Mouse (Mus musculus) liver, embryonic 13.5 days (tissue): ENCODE results near the gene Rps12. TPM values are rescaled to one million over a fixed set of nuclear protein-coding genes. Genes with fewer than 3 reads are reported as not detected.
A peak's percentile ranks its signal among the peaks of the same experiment; 100 is the strongest.

ENCODE experiments used
- ATAC-seq: fragments of 200-750 bp; cut with Nextera tagmentation; 2 replicates; pipeline ENCODE4 v1.8.0; 2017; ENCODE audit warnings: low read depth, mild to moderate bottlenecking, moderate number of reproducible peaks, moderate library complexity
- DNase-seq: peaks from one replicate; pipeline ENCODE4 v3.0.0; 2022
- H3K27ac ChIP-seq: fragments of 300-500 bp; sonication (generic); 2 replicates; pipeline ENCODE4 v1.5.1; 2015; ENCODE audit warnings: moderate library complexity, mild to moderate bottlenecking, inconsistent platforms
- H3K27me3 ChIP-seq: fragments of 300-500 bp; sonication (generic); 2 replicates; pipeline ENCODE4 v1.6.1; 2015; ENCODE audit warnings: mild to moderate bottlenecking, inconsistent platforms
- H3K36me3 ChIP-seq: fragments of 300-500 bp; sonication (generic); 2 replicates; pipeline ENCODE4 v1.6.1; 2015; ENCODE audit warnings: mild to moderate bottlenecking, inconsistent platforms
- H3K4me1 ChIP-seq: fragments of 300-500 bp; sonication (generic); replicated peaks from 2 replicates; pipeline ENCODE4 v1.6.1; 2015; ENCODE audit warnings: inconsistent platforms
- H3K4me2 ChIP-seq: fragments of 300-500 bp; sonication (generic); 2 replicates; pipeline ENCODE4 v1.6.1; 2015; ENCODE audit warnings: inconsistent platforms, mild to moderate bottlenecking, moderate library complexity
- H3K4me3 ChIP-seq: fragments of 300-500 bp; sonication (generic); replicated peaks from 2 replicates; pipeline ENCODE4 v1.5.1; 2015; ENCODE audit warnings: mild to moderate bottlenecking, inconsistent platforms
- H3K9ac ChIP-seq: fragments of 300-500 bp; sonication (generic); 2 replicates; pipeline ENCODE4 v1.6.1; 2015; ENCODE audit warnings: mild to moderate bottlenecking, inconsistent platforms
- H3K9me3 ChIP-seq: fragments of 300-500 bp; sonication (generic); replicated peaks from 2 replicates; pipeline ENCODE4 v1.6.1; 2016; ENCODE audit warnings: inconsistent platforms
- WGBS: fragments of 180-500 bp; shearing (Covaris S2); methylation state at CpG from one replicate; pipeline ENCODE4 v1.1.7; 2015; ENCODE audit not compliant: insufficient replicate concordance; 5-methylcytosine and 5-hydroxymethylcytosine counted together
- polyA plus RNA-seq: library from polyadenylated mRNA; unstranded; fragments of >200 nt; fragmentation: Nextera tagmentation; extraction: Ambion mirVana; gene quantifications from 2 replicates; pipeline ENCODE4 v1.2.1, GENCODE M21; 2015

Gene Rps12
- 206 and 209 TPM in 2 replicates for polyA plus RNA-seq

DNA sequence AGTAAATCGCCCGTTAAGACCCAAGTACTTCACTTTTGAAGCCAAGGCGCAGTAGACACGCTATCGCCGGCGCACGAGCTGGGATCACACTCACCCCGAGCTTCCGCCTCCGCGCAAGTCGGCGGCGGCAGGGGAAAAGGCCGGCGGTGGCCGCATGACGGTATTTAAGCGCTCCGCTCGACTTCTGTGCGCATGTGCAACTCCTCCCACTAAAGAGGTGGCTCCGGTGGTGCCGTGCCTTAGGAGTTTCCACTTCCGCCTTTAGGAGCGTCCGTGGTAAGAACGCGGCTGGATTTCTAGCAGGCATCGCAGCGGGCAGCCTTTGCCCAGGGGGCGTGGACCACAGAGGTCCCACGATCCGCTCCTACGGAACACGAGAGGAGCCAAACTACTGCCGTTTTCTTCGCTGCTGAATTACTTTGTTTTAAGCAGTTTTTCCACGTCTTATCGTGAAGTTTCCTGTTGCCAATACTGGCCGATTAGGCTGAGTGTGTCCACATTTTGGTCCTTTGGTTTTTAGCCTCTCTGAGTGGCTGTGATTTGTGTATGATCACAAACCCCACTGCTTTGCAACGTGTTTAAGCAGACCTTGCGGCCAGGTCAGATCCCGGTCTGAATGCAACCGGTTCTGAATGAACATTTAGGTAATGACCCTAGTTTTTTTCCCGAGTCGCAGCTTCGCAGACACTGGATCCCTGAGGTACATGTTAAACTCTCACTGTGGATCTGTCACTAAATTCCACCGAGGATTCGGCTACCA, at the start of gene Rps12:
Gene Rps12 (minus strand): TSS at position 214 of the 760 bp plus-strand sequence.
- peak; percentile 92 for ATAC-seq
- under 1% methylated on average over 51 of the region's 51 CpGs for WGBS
- H3K4me1 ChIP-seq: peaks cover 48% of the 10 kb centered on the region

DNA sequence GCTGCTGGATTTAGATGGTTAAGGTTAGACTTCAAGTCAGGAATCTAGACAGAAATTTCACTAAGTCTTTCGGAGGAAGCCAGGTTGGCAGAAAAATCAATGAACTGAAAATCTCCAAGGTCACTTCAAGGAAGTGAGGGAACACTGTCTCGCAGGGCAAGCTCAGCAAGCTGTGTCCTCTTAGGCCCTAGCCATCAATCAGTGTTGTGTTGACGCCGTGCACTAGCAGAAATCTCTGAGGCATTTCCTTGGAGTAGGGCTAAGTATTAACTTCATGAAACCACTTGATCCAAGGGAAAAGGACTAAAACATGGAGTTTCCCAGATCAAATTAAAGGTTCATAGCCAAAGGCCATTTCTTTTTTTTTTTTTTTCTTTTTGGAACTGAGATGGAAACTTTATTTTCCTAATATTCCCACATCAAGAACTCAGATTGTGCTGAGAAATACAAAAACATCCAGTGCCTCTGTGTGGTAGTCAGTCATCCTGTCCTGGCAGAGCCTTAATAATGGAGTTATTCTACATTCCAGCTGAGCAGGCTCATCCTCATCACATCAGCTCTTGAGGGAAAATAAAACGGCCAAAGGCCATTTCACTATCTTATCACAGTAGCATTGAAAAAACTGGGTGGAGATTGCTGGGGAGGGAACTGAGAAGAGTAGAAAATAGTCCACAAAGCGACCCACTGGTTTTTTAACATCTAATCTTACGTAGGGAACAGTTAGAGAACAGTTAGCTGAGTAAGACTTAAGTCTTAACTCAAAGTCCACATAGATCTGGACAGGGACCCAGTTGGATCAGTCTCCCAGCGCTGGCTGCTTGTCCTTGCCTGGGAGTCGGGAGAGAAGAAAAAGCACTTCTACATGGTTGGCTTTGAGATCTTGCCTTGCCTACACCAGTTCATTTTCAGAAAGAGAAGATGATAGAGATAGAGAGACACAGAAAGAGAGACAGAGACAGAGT, 49.2 kb upstream of the Rps12 start:
- no peak for DNase-seq
- no peak for ATAC-seq
- 56% methylated on average over 9 of the region's 9 CpGs for WGBS

More for the DNA sequence above, at the start of gene Rps12:
- Histone ChIP-seq H3K27me3 (no peaks in the 10 kb centered on the region), H3K9ac (peak within 1 kb of the TSS; percentile 96), H3K27ac (peak within 1 kb of the TSS; percentile 88), H3K36me3 (peaks cover 39% of the 10 kb centered on the region), H3K9me3 (no peaks in the 10 kb centered on the region), H3K4me2 (peak within 1 kb of the TSS; percentile 79), H3K4me3 (peak within 1 kb of the TSS; percentile 96)
- DNase-seq: peak; percentile 97

DNA sequence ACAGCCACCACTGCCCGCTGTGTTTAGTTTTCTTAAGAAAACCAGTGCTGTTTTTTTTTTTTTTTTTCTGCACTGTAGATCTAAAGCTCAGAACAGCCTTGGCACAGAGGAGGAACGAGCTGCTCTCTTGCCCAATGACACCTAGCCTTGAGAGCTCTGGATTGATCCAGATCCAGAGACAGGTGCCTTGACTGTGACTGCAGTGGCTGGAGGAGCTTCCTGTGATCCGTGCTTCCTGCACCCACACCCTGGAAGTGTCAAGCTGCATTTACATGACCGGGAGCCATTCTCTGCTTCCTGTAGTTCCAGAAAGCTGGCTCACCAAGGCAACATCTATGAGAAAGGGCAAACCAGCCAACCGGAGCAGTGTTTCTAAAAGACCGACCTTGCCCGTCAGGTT, 39.4 kb upstream of the Rps12 start:
- Histone ChIP-seq H3K36me3 (peaks cover 24% of the 10 kb centered on the region), H3K9me3 (no peaks in the 10 kb centered on the region), H3K4me1 (no peaks in the 10 kb centered on the region), H3K27me3 (no peaks in the 10 kb centered on the region), H3K27ac (no peak overlapping the region), H3K4me3 (no peak overlapping the region), H3K9ac (no peak overlapping the region), H3K4me2 (no peak overlapping the region)
- DNase-seq: no peak
- WGBS: 68% methylated on average over 7 of the region's 7 CpGs
- ATAC-seq: no peak

More for the DNA sequence above, 49.2 kb upstream of the Rps12 start:
- no peaks in the 10 kb centered on the region for H3K9me3 ChIP-seq
- no peak overlapping the region for H3K4me3 ChIP-seq
- H3K4me2 ChIP-seq: no peak overlapping the region
- H3K9ac ChIP-seq: no peak overlapping the region
- 0 out of 2 replicates have a peak, but pooled peaks cover 4% of the 10 kb centered on the region for H3K4me1 ChIP-seq
- no peaks in the 10 kb centered on the region for H3K27me3 ChIP-seq
- no peak overlapping the region for H3K27ac ChIP-seq
- no peaks in the 10 kb centered on the region for H3K36me3 ChIP-seq

DNA sequence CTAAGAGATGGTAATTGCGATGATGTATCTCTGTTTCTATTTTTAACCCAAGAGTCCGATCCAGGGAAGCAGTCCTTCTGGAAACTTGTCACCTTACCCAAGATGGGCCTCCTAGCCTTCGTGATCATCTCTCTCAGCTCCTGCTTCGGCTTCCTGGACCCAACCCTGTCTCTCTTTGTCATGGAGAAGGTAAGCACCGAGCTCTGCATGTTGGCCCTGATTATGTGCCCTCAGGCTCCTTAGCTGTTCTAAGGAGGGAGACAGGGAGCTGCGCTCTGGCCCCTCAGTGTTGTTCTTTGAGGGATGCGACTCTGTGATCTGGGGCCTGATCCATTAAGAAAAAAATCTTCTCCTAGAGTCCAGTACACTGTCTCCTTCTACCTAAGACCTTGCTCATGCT, 29.2 kb upstream of the Rps12 start:
- Histone ChIP-seq H3K4me1 (no peaks in the 10 kb centered on the region), H3K36me3 (no peaks in the 10 kb centered on the region), H3K9ac (no peak overlapping the region), H3K9me3 (no peaks in the 10 kb centered on the region), H3K27me3 (no peaks in the 10 kb centered on the region), H3K4me3 (no peak overlapping the region), H3K4me2 (no peak overlapping the region), H3K27ac (no peak overlapping the region)
- ATAC-seq (no peak), DNase-seq (no peak)
- 71% methylated on average over 7 of the region's 7 CpGs for WGBS

DNA sequence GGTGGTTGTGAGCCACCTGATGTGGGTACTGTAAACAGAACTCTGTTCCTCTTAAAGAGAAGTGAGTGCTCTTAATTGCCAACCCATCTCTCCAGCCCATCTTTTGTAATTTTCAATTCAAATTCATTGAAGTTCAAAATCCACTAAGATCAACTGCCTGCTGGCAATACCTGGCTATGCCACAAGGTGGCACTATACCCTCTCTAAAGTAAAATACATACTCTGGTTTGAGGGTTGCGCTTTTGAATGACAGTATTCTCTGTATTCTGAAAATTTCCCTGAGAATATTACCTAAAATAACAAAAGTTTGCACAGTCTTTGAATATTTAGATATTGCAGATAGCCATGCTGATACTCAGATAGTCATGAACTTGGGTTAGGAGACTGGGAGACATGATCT, 28.1 kb upstream of the Rps12 start:
- no peak overlapping the region for H3K4me3 ChIP-seq

DNA sequence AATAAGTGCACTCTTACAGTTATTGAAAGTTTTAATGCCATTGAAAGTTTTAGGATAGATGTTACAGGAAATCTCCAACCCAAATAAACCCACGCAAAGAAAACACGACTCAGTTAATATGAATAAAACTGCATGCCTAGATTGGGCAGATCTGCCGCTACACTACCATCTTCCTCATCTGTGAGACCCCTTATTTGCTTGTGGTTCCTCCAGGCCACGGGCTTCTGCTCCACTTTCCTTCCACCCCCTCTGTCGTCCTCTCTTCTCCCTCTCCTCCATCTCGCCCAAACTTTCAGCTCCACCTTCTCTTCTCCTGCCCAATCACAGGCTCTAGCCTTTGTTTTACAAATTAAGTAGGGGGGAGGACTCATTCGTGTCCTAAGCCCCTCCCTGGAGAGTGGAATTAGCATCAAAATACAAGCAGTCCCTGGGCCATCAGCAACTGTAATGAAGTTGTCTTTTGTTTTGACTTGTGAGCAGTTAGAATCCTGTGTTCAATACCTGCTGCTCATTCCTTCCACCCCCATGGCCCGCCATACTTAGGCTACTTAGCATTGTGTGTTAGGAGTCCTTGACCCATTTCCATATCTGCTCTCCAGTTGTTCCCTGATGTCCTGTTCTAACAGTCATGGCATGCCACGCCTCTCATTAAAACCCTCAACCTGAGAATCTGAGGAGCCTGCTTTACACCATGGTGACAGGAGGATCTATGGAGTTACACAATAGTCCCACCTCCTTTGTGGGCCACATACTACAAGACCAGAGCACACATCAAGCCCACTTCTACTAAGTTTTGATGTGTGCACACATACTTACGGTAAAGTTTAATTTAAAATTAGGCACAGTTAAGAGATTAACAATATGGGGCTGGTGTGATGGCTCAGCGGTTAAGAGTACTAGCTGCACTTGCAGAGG, 26.0 kb upstream of the Rps12 start:
- H3K36me3 ChIP-seq: no peaks in the 10 kb centered on the region
- H3K9ac ChIP-seq: no peak overlapping the region
- H3K9me3 ChIP-seq: no peaks in the 10 kb centered on the region
- no peak overlapping the region for H3K4me3 ChIP-seq
- H3K4me2 ChIP-seq: no peak overlapping the region
- H3K27ac ChIP-seq: no peak overlapping the region
- no peak for DNase-seq
- H3K27me3 ChIP-seq: no peaks in the 10 kb centered on the region
- no peaks in the 10 kb centered on the region for H3K4me1 ChIP-seq
- WGBS: 52% methylated on average over 11 of the region's 11 CpGs
- ATAC-seq: no peak

More for the DNA sequence above, 28.1 kb upstream of the Rps12 start:
- Histone ChIP-seq H3K36me3 (no peaks in the 10 kb centered on the region), H3K4me1 (no peaks in the 10 kb centered on the region), H3K27me3 (no peaks in the 10 kb centered on the region), H3K27ac (no peak overlapping the region), H3K9me3 (no peaks in the 10 kb centered on the region), H3K9ac (no peak overlapping the region), H3K4me2 (no peak overlapping the region)
- ATAC-seq: no peak
- WGBS: 59% methylated on average over 1 of the region's 1 CpGs
- DNase-seq: peak; percentile 17

DNA sequence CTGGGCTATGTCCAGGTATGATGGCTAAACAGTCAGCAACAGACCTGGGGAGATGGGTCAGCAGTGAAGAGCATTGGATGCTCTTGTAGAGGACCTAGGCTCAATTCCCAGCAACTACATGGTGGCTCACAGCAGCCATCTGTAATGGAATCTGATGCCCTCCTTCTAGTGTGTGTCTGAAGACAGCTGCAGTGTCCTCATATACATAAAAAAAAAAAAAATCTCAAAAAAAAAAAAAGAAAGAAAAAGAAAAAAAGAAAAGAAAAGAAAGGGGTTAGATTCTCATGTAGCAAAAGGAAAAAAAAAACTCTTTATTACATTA, 25.3 kb upstream of the Rps12 start:
- no peak for DNase-seq
- no peak for ATAC-seq
- no peak overlapping the region for H3K27ac ChIP-seq
- H3K9ac ChIP-seq: no peak overlapping the region
- H3K4me1 ChIP-seq: no peaks in the 10 kb centered on the region
- H3K27me3 ChIP-seq: no peaks in the 10 kb centered on the region
- no peak overlapping the region for H3K4me3 ChIP-seq
- 0 out of 2 replicates have a peak, but pooled peaks cover 3% of the 10 kb centered on the region for H3K36me3 ChIP-seq
- H3K4me2 ChIP-seq: no peak overlapping the region
- H3K9me3 ChIP-seq: no peaks in the 10 kb centered on the region

DNA sequence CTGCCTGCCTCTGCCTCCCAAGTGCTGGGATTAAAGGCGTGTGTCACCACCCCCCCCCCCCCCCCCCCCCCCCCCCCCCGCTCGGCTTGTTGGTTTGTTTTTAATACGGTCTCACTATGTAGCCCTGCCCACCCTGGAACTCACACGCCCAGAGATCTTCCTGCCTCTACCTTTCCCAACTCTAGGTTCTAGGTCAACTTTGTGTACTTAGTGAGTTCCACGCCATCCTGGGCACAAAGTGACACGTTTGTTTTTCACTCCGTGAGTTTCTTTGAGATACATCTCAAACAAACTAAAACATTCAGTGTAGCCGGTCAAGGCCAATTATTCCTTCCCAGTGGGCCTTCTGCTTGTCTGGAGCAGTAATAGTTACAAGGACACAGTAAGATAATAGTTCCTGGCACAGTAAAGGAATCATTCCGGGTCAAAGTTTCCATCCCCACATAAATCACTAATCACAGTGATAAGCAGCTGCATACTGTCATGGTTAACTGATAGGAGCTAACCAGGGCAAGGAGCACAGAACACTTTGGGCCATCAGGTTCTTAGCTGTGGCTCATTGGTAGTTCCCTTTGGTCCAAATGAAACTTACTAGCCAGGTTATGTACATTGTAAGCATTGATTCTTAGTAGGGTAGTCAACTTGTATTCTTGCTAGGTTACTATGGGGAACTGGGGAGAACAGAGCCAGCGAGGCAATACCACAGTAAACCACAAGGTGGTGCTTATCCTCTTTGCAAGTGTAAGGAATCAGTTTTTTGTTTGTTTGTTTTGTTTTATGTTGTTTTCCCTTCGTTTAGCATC, 24.8 kb upstream of the Rps12 start:
- H3K36me3 ChIP-seq: 0 out of 2 replicates have a peak, but pooled peaks cover 3% of the 10 kb centered on the region
- WGBS: 47% methylated on average over 9 of the region's 12 CpGs
- no peak overlapping the region for H3K4me2 ChIP-seq
- ATAC-seq: no peak
- H3K9ac ChIP-seq: no peak overlapping the region
- no peaks in the 10 kb centered on the region for H3K9me3 ChIP-seq
- DNase-seq: peak; percentile 29
- H3K4me3 ChIP-seq: no peak overlapping the region
- no peak overlapping the region for H3K27ac ChIP-seq
- no peaks in the 10 kb centered on the region for H3K27me3 ChIP-seq
- no peaks in the 10 kb centered on the region for H3K4me1 ChIP-seq

DNA sequence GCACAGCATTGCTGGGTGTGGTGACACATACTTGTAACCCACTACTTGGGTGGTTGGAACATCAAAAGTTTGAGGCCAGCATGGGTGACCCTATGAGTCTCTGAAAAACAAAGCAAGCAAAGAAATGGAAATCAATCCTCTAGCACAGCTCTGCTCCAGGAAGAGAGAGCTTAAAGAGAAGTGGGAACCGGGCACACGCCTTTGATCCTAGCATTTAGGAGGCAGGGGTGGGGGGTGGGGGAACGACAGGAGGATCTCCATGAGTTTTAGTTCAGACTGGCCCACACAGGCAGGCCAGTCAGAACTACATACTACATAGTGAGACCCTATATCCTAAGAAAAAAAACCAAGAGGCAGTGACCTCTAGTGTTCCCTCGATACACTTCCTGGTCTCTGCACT, 19.1 kb upstream of the Rps12 start:
- Histone ChIP-seq H3K27me3 (no peaks in the 10 kb centered on the region), H3K9ac (no peak overlapping the region), H3K27ac (no peak overlapping the region), H3K9me3 (no peaks in the 10 kb centered on the region), H3K36me3 (peaks cover 9% of the 10 kb centered on the region; the same call in 1 of the 2 replicates), H3K4me2 (no peak overlapping the region), H3K4me3 (no peak overlapping the region), H3K4me1 (no peaks in the 10 kb centered on the region)
- 65% methylated on average over 4 of the region's 4 CpGs for WGBS
- DNase-seq: no peak
- no peak for ATAC-seq

DNA sequence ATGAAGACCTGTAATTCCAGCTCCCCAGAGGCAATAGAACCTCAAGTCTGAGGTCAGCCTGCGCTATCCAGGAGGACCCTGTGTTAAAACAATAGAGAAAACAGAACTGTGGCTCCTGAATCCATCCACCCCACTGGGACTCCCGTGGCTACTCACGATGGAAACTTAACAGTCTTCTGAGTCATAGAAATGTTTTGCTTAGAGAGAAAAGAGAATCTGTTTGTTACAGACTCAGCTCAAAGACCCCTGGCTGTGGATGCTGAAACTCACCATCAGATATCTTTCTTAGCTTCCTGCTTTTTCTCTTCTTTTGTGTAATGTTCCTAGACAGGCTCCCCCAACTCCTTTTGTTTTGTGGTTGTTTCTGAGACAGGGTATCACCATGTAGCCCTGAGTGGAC, 17.6 kb upstream of the Rps12 start:
- DNase-seq (no peak), ATAC-seq (no peak)
- Histone ChIP-seq H3K4me3 (no peak overlapping the region), H3K36me3 (peaks cover 9% of the 10 kb centered on the region; the same call in 1 of the 2 replicates), H3K4me2 (no peak overlapping the region), H3K9ac (no peak overlapping the region), H3K27ac (no peak overlapping the region), H3K4me1 (no peaks in the 10 kb centered on the region), H3K9me3 (no peaks in the 10 kb centered on the region), H3K27me3 (no peaks in the 10 kb centered on the region)
- 70% methylated on average over 3 of the region's 3 CpGs for WGBS
